Mouse (Mus musculus): ENCODE data around the gene Gatad1. TPM values are rescaled to one million over a fixed set of nuclear protein-coding genes. Genes with fewer than 3 reads are reported as not detected.

The Gatad1 gene
- 63.4 and 64.7 TPM in 2 replicates for polyA plus RNA-seq (2012; ENCODE audit: insufficient read depth, low replicate concordance)

- H3K27me3 ChIP-seq (replicated peaks): no peaks in the 10 kb centered on the region
- no peak within 1 kb of the TSS for H3K4me3 ChIP-seq (replicated peaks)
- peaks cover 4% of the 10 kb centered on the region for H3K36me3 ChIP-seq (replicated peaks; ENCODE audit: low read length)
- H3K4me1 ChIP-seq: peaks cover 4% of the 10 kb centered on the region
- peaks cover 4% of the 10 kb centered on the region; the same call in 1 of the 2 replicates for H3K9me3 ChIP-seq
- TF ChIP-seq FLI1 (IDR thresholded peaks at IDR 0.05; ENCODE audit: low read length) (no peak), GATA1 (IDR thresholded peaks at IDR 0.05; ENCODE audit: borderline replicate concordance, low read length) (no peak)
These were observed at the start of gene Gatad1 for GRCm38 (mm10) chr5:3657085-3657484. Gene Gatad1 (minus strand): TSS chr5:3657185.

- Histone ChIP-seq H3K27me3 (replicated peaks) (no peaks in the 10 kb centered on the region), H3K4me1 (peaks cover 19% of the 10 kb centered on the region), H3K36me3 (replicated peaks; ENCODE audit: low read length) (peaks cover 83% of the 10 kb centered on the region), H3K4me3 (replicated peaks) (no peak overlapping the region), H3K9me3 (no peaks in the 10 kb centered on the region)
- no peak for TF ChIP-seq GATA1 (IDR thresholded peaks at IDR 0.05; ENCODE audit: borderline replicate concordance, low read length)
These were observed 45.2 kb upstream of the Gatad1 start for GRCm38 (mm10) chr5:3702180-3702579.

- H3K9me3 ChIP-seq: no peaks in the 10 kb centered on the region
- TF ChIP-seq GATA1 (IDR thresholded peaks at IDR 0.05; ENCODE audit: borderline replicate concordance, low read length) (no peak), FLI1 (IDR thresholded peaks at IDR 0.05; ENCODE audit: low read length) (no peak)
- no peak overlapping the region for H3K4me3 ChIP-seq (replicated peaks)
- peaks cover 30% of the 10 kb centered on the region for H3K4me1 ChIP-seq
- peaks cover 81% of the 10 kb centered on the region for H3K36me3 ChIP-seq (replicated peaks; ENCODE audit: low read length)
- no peaks in the 10 kb centered on the region for H3K27me3 ChIP-seq (replicated peaks)
These were observed 43.0 kb upstream of the Gatad1 start for GRCm38 (mm10) chr5:3700025-3700424.

- no peaks in the 10 kb centered on the region for H3K9me3 ChIP-seq
- peaks cover 21% of the 10 kb centered on the region; the same call in 1 of the 2 replicates for H3K4me1 ChIP-seq
- H3K36me3 ChIP-seq (replicated peaks; ENCODE audit: low read length): peaks cover 86% of the 10 kb centered on the region
- H3K27me3 ChIP-seq (replicated peaks): no peaks in the 10 kb centered on the region
- TF ChIP-seq GATA1 (IDR thresholded peaks at IDR 0.05; ENCODE audit: borderline replicate concordance, low read length) (no peak), FLI1 (IDR thresholded peaks at IDR 0.05; ENCODE audit: low read length) (no peak)
- no peak overlapping the region for H3K4me3 ChIP-seq (replicated peaks)
These were observed 39.0 kb upstream of the Gatad1 start for GRCm38 (mm10) chr5:3696031-3696430.

- TF ChIP-seq FLI1 (IDR thresholded peaks at IDR 0.05; ENCODE audit: low read length): no peak
- TF ChIP-seq GATA1 (IDR thresholded peaks at IDR 0.05; ENCODE audit: borderline replicate concordance, low read length): no peak
- peaks cover 86% of the 10 kb centered on the region for H3K36me3 ChIP-seq (replicated peaks; ENCODE audit: low read length)
These were observed 38.2 kb upstream of the Gatad1 start for GRCm38 (mm10) chr5:3695191-3695590.

GRCm38 (mm10) chr5:3692956-3693355 is 36.0 kb upstream of the Gatad1 start:
- no peaks in the 10 kb centered on the region for H3K9me3 ChIP-seq
- no peaks in the 10 kb centered on the region for H3K27me3 ChIP-seq (replicated peaks)
- no peak overlapping the region for H3K4me3 ChIP-seq (replicated peaks)
- peaks cover 92% of the 10 kb centered on the region for H3K36me3 ChIP-seq (replicated peaks; ENCODE audit: low read length)
- H3K4me1 ChIP-seq: peaks cover 28% of the 10 kb centered on the region; the same call in 1 of the 2 replicates
- no peak for TF ChIP-seq GATA1 (IDR thresholded peaks at IDR 0.05; ENCODE audit: borderline replicate concordance, low read length)
- no peak for TF ChIP-seq FLI1 (IDR thresholded peaks at IDR 0.05; ENCODE audit: low read length)

More at GRCm38 (mm10) chr5:3695191-3695590, 38.2 kb upstream of the Gatad1 start:
- Histone ChIP-seq H3K27me3 (replicated peaks) (no peaks in the 10 kb centered on the region), H3K4me1 (peaks cover 24% of the 10 kb centered on the region; the same call in 1 of the 2 replicates), H3K4me3 (replicated peaks) (no peak overlapping the region), H3K9me3 (no peaks in the 10 kb centered on the region)

GRCm38 (mm10) chr5:3691283-3691682 is 34.3 kb upstream of the Gatad1 start:
- no peak overlapping the region for H3K4me3 ChIP-seq (replicated peaks)
- no peaks in the 10 kb centered on the region for H3K9me3 ChIP-seq
- TF ChIP-seq FLI1 (IDR thresholded peaks at IDR 0.05; ENCODE audit: low read length) (no peak), GATA1 (IDR thresholded peaks at IDR 0.05; ENCODE audit: borderline replicate concordance, low read length) (no peak)
- H3K4me1 ChIP-seq: peaks cover 30% of the 10 kb centered on the region
- no peaks in the 10 kb centered on the region for H3K27me3 ChIP-seq (replicated peaks)
- H3K36me3 ChIP-seq (replicated peaks; ENCODE audit: low read length): peaks cover 95% of the 10 kb centered on the region

GRCm38 (mm10) chr5:3688298-3688697 is 31.3 kb upstream of the Gatad1 start:
- H3K4me1 ChIP-seq: peaks cover 28% of the 10 kb centered on the region
- no peaks in the 10 kb centered on the region for H3K27me3 ChIP-seq (replicated peaks)
- H3K36me3 ChIP-seq (replicated peaks; ENCODE audit: low read length): peaks cover 87% of the 10 kb centered on the region
- no peak for TF ChIP-seq FLI1 (IDR thresholded peaks at IDR 0.05; ENCODE audit: low read length)
- no peak for TF ChIP-seq GATA1 (IDR thresholded peaks at IDR 0.05; ENCODE audit: borderline replicate concordance, low read length)
- no peak overlapping the region for H3K4me3 ChIP-seq (replicated peaks)
- no peaks in the 10 kb centered on the region for H3K9me3 ChIP-seq

GRCm38 (mm10) chr5:3669938-3670554 is 13.1 kb upstream of the Gatad1 start:
- Histone ChIP-seq H3K4me1 (peaks cover 55% of the 10 kb centered on the region), H3K27me3 (replicated peaks) (no peaks in the 10 kb centered on the region), H3K4me3 (replicated peaks) (peak overlapping the region; percentile 88), H3K36me3 (replicated peaks; ENCODE audit: low read length) (no peaks in the 10 kb centered on the region), H3K9me3 (no peaks in the 10 kb centered on the region)
- peak; percentile 78; the same call in 2 of the 3 replicates for TF ChIP-seq GATA1 (IDR thresholded peaks at IDR 0.05; ENCODE audit: borderline replicate concordance, low read length)
- TF ChIP-seq FLI1 (IDR thresholded peaks at IDR 0.05; ENCODE audit: low read length): peak; percentile 71

- no peaks in the 10 kb centered on the region for H3K27me3 ChIP-seq (replicated peaks)
- peaks cover 46% of the 10 kb centered on the region for H3K4me1 ChIP-seq
- TF ChIP-seq FLI1 (IDR thresholded peaks at IDR 0.05; ENCODE audit: low read length): no peak
- no peak for TF ChIP-seq GATA1 (IDR thresholded peaks at IDR 0.05; ENCODE audit: borderline replicate concordance, low read length)
- no peak overlapping the region for H3K4me3 ChIP-seq (replicated peaks)
- no peaks in the 10 kb centered on the region for H3K36me3 ChIP-seq (replicated peaks; ENCODE audit: low read length)
- no peaks in the 10 kb centered on the region for H3K9me3 ChIP-seq
These were observed 9.6 kb upstream of the Gatad1 start for GRCm38 (mm10) chr5:3666585-3666984.

All from megakaryocyte, embryonic 14.5 days (primary cell).